Mouse (Mus musculus) kidney, embryonic 14.5 days (tissue): ENCODE measurements around the gene Id3. TPM values are rescaled to one million over a fixed set of nuclear protein-coding genes. Genes with fewer than 3 reads are reported as not detected.

Source experiments
- ATAC-seq: fragments of 200-750 bp; cut with Nextera tagmentation; 2 replicates; pipeline ENCODE4 v1.8.0; 2017; ENCODE audit warnings: moderate number of reproducible peaks, mild to moderate bottlenecking, moderate TSS enrichment, moderate library complexity; ENCODE audit not compliant: low FRiP score, low TSS enrichment
- H3K27ac ChIP-seq: fragments of 300-500 bp; sonication (generic); 2 replicates; pipeline ENCODE4 v1.5.1; 2014; ENCODE audit warnings: low read depth, mild to moderate bottlenecking, low read length, moderate library complexity, mixed read lengths
- H3K27me3 ChIP-seq: fragments of 300-500 bp; sonication (generic); 2 replicates; pipeline ENCODE4 v1.6.1; 2014; ENCODE audit warnings: mild to moderate bottlenecking, low read length; ENCODE audit not compliant: control insufficient read depth, insufficient read depth
- H3K36me3 ChIP-seq: fragments of 300-500 bp; sonication (generic); 2 replicates; pipeline ENCODE4 v1.6.1; 2014; ENCODE audit warnings: low read length, mixed read lengths; ENCODE audit not compliant: control insufficient read depth, insufficient read depth
- H3K4me1 ChIP-seq: fragments of 300-500 bp; sonication (generic); 2 replicates; pipeline ENCODE4 v1.6.1; 2014; ENCODE audit warnings: low read length, mixed read lengths; ENCODE audit not compliant: control insufficient read depth, insufficient read depth
- H3K4me2 ChIP-seq: fragments of 300-500 bp; sonication (generic); replicated peaks from 2 replicates; pipeline ENCODE4 v1.6.1; 2014; ENCODE audit warnings: low read depth, mild to moderate bottlenecking, low read length
- H3K4me3 ChIP-seq: fragments of 300-500 bp; sonication (generic); 2 replicates; pipeline ENCODE4 v1.5.1; 2014; ENCODE audit warnings: mild to moderate bottlenecking, low read length
- H3K9ac ChIP-seq: fragments of 300-500 bp; sonication (generic); 2 replicates; pipeline ENCODE4 v1.6.1; 2014; ENCODE audit warnings: low read depth, mild to moderate bottlenecking, low read length, moderate library complexity
- H3K9me3 ChIP-seq: fragments of 300-500 bp; sonication (generic); 2 replicates; pipeline ENCODE4 v1.6.1; 2016; ENCODE audit warnings: low read length; ENCODE audit not compliant: control insufficient read depth
- WGBS: fragments of 180-500 bp; shearing (Covaris S2); extraction: QIAGEN DNeasy Blood & Tissue Kit; methylation state at CpG from one replicate; pipeline ENCODE4 v1.1.7; 2014; 5-methylcytosine and 5-hydroxymethylcytosine counted together
- polyA plus RNA-seq: library from polyadenylated mRNA; unstranded; fragments of >200 nt; fragmentation: Nextera tagmentation; extraction: Ambion mirVana; gene quantifications from 2 replicates; pipeline ENCODE4 v1.2.1, GENCODE M21; 2014

Gene Id3
- polyA plus RNA-seq, 1 experiment from 2014 or later, result 848 TPM

GRCm38 (mm10) chr4:136134978-136135873 is 8.1 kb upstream of the Id3 start:
- no peaks in the 10 kb centered on the region for H3K27me3 ChIP-seq
- no peaks in the 10 kb centered on the region for H3K36me3 ChIP-seq
- H3K4me2 ChIP-seq, result peak overlapping the region; percentile 77
- ATAC-seq, result peak; percentile 69
- peaks cover 49% of the 10 kb centered on the region for H3K4me1 ChIP-seq
- 2% methylated on average over 47 of the region's 50 CpGs for WGBS
- peak overlapping the region; percentile 75 for H3K9ac ChIP-seq
- no peaks in the 10 kb centered on the region for H3K9me3 ChIP-seq
- peak overlapping the region; percentile 43 for H3K4me3 ChIP-seq
- peak overlapping the region; percentile 99 for H3K27ac ChIP-seq

- Histone ChIP-seq H3K36me3 (no peaks in the 10 kb centered on the region), H3K9me3 (no peaks in the 10 kb centered on the region), H3K27me3 (no peaks in the 10 kb centered on the region), H3K4me1 (peaks cover 54% of the 10 kb centered on the region), H3K4me2 (peak overlapping the region; percentile 77; the same call in 1 of the 2 replicates), H3K27ac (peak overlapping the region; percentile 99), H3K9ac (peak overlapping the region; percentile 75; the same call in 1 of the 2 replicates), H3K4me3 (peak overlapping the region; percentile 43)
- 36% methylated on average over 9 of the region's 9 CpGs for WGBS
- ATAC-seq, result no peak
Observed at GRCm38 (mm10) chr4:136135874-136136728, 7.2 kb upstream of the Id3 start.

DNA sequence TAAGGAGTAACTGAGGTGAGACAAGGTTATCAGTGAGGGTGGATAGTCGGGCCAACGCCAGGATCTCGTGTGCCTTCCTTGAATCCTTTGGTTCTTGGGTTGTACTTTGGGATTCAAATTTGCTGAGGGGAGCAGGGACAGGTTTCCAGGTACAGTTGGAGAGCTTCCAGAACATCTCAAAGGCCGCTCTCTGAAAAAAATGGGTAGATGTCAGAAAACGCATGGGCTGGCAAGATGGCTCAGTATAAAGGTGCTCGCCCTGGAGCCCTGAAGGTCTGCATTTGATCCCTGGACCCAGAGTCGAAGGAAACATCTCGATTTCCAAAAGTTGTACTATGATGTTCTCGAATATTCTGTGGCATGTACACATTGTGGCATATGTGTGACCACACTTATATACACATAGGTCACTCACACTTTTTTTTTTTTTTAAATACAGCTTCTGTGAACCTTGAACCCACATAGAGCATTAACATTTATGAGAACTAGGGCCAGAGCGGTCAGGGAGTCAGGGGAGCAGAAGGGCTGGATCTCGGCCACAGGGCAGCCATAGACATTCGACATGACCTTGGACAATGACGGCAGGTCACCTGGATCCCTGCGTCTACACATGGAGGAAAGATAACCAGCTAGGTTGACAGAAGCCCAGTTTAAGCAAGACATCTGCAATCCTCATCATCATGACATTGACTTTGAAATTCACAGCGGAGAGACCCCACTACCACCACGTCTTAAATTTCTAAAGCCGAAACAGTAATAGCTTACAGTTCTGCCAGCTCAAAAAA is 3.8 kb upstream of the Id3 start:
- 44% methylated on average over 17 of the region's 17 CpGs for WGBS
- H3K4me1 ChIP-seq, result peaks cover 61% of the 10 kb centered on the region
- no peaks in the 10 kb centered on the region for H3K9me3 ChIP-seq
- no peaks in the 10 kb centered on the region for H3K36me3 ChIP-seq
- no peak overlapping the region for H3K4me3 ChIP-seq
- H3K27me3 ChIP-seq, result no peaks in the 10 kb centered on the region
- H3K9ac ChIP-seq, result no peak overlapping the region; the same call in 1 of the 2 replicates
- ATAC-seq, result no peak
- H3K4me2 ChIP-seq, result peak overlapping the region; percentile 31
- peak overlapping the region; percentile 100 for H3K27ac ChIP-seq

DNA sequence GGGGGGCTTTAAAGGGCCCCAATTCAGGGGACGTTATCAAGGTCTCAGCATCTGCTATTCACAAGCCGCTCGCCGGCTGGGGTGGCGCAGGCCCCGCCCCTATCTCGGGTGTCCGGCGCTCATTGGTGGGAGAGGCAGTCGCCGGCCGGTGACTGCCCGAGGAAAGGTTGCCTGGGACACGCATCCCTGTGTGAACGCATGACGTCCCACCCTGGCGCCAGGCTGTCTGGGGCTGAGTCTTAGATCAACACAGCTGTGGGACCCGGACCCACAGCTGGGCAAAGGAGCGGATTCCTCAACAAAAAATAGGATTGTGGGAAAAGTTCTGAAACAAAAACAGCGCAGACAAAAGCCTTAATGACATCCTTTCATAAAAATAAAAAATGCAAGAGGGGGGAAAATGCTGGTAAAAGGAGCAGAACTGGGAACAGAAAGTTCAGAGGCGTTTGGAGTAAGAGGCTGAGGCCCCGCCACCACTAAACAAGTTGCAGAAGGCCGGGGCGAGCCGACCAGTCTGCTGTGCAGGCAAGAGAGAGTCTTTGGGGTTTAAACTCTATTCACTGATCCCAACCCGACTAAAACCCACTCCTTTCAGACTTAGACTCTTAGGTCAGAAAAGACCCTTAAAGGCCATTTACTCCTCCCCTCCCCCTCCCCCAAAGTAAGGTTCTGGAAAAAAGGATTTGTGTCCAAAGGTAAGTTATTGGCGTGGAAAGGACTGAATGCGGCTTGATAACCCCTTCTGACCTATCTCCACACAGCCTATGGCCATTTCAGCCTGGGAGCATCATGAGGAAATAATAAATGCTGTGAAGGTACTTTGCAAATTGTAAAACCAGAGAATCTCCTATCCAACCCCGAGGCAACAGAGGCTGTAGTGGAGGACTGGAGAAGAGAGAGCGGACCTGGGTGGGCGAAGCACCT is 2.7 kb upstream of the Id3 start:
- no peaks in the 10 kb centered on the region for H3K27me3 ChIP-seq
- H3K4me3 ChIP-seq, result peak overlapping the region; percentile 4; the same call in 1 of the 2 replicates
- WGBS, result 6% methylated on average over 31 of the region's 31 CpGs
- H3K9me3 ChIP-seq, result no peaks in the 10 kb centered on the region
- H3K36me3 ChIP-seq, result peaks cover 8% of the 10 kb centered on the region; the same call in 1 of the 2 replicates
- ATAC-seq, result peak; percentile 87
- peak overlapping the region; percentile 34 for H3K9ac ChIP-seq
- H3K27ac ChIP-seq, result peak overlapping the region; percentile 100
- H3K4me1 ChIP-seq, result peaks cover 51% of the 10 kb centered on the region
- H3K4me2 ChIP-seq, result peak overlapping the region; percentile 31

GRCm38 (mm10) chr4:136142267-136143192 is 767 bp upstream of the Id3 start:
- H3K27ac ChIP-seq, result peak overlapping the region; percentile 100
- peak overlapping the region; percentile 87 for H3K4me3 ChIP-seq
- peaks cover 49% of the 10 kb centered on the region for H3K4me1 ChIP-seq
- peaks cover 12% of the 10 kb centered on the region; the same call in 1 of the 2 replicates for H3K36me3 ChIP-seq
- H3K9me3 ChIP-seq, result no peaks in the 10 kb centered on the region
- H3K4me2 ChIP-seq, result peak overlapping the region; percentile 38
- WGBS, result 9% methylated on average over 17 of the region's 17 CpGs
- H3K27me3 ChIP-seq, result no peaks in the 10 kb centered on the region
- ATAC-seq, result no peak
- H3K9ac ChIP-seq, result peak overlapping the region; percentile 55

GRCm38 (mm10) chr4:136144126-136144926 is 1.0 kb downstream of the Id3 start:
- under 1% methylated on average over 50 of the region's 50 CpGs for WGBS
- ATAC-seq, result 0 out of 2 replicates have a peak, but pooled peaks have one; percentile 4
- peak overlapping the region; percentile 95 for H3K9ac ChIP-seq
- H3K4me1 ChIP-seq, result peaks cover 49% of the 10 kb centered on the region
- peaks cover 12% of the 10 kb centered on the region; the same call in 1 of the 2 replicates for H3K36me3 ChIP-seq
- H3K27ac ChIP-seq, result peak overlapping the region; percentile 100
- H3K4me2 ChIP-seq, result peak overlapping the region; percentile 79
- H3K9me3 ChIP-seq, result no peaks in the 10 kb centered on the region
- no peaks in the 10 kb centered on the region for H3K27me3 ChIP-seq
- peak overlapping the region; percentile 87 for H3K4me3 ChIP-seq

DNA sequence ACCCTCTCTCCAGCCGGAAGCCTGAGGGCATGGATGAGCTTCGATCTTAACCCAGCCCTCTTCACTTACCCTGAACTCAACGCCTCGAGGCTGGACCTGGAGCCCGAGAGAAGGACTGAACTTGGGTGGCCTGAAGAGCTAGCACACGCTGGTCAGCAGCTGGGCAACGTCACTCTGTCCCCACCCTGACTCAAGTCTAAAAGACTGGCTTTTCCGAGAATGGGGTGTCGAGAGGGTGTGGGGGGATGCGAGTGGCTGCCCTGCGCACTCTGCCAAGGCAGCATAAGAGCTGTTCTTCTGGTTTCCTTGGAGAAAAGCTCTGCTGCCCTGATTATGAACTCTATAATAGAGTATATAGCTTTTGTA is 1.6 kb downstream of the Id3 start:
- H3K4me1 ChIP-seq, result peaks cover 44% of the 10 kb centered on the region
- peak overlapping the region; percentile 87 for H3K4me3 ChIP-seq
- peak overlapping the region; percentile 95 for H3K9ac ChIP-seq
- peak overlapping the region; percentile 79 for H3K4me2 ChIP-seq
- H3K27me3 ChIP-seq, result no peaks in the 10 kb centered on the region
- H3K36me3 ChIP-seq, result peaks cover 12% of the 10 kb centered on the region; the same call in 1 of the 2 replicates
- H3K9me3 ChIP-seq, result no peaks in the 10 kb centered on the region
- 1% methylated on average over 11 of the region's 11 CpGs for WGBS
- H3K27ac ChIP-seq, result peak overlapping the region; percentile 100
- ATAC-seq, result no peak
